Mouse (Mus musculus) monocyte, adult 5-6 weeks (primary cell): ENCODE measurements around the gene Zfand2b. TPM values are rescaled to one million over a fixed set of nuclear protein-coding genes. Genes with fewer than 3 reads are reported as not detected.

Experiments
- ATAC-seq: fragments of 153-309, 156-312 bp; replicated peaks from 2 replicates; pipeline ENCODE4 v1.8.0; 2017; ENCODE audit warnings: mild to moderate bottlenecking; ENCODE audit not compliant: low TSS enrichment, insufficient number of reproducible peaks, severe bottlenecking, poor library complexity, low FRiP score
- total RNA-seq: library from RNA; stranded (forward); fragments of 200-1000, 200-491, 200-594 nt; gene quantifications from 3 replicates; pipeline ENCODE4 v1.2.3, GENCODE M21; 2017

Zfand2b gene
- total RNA-seq, 1 experiment from 2014 or later = 48.3 TPM

- ATAC-seq = peak; percentile 90
These were observed 42.0 kb downstream of the Zfand2b start, which contains the start of the genes Glb1l and Stk16 for GRCm38 (mm10) chr1:75210136-75211087. Gene Glb1l, minus strand, starts transcription at chr1:75210813. Gene Stk16, plus strand, starts transcription at chr1:75210838.

- ATAC-seq = no peak
These were observed 42.8 kb downstream of the Zfand2b start for GRCm38 (mm10) chr1:75211141-75211708.

GRCm38 (mm10) chr1:75212542-75212941, 44.1 kb downstream of the Zfand2b start:
- ATAC-seq = no peak

- ATAC-seq = peak; percentile 40
These were observed 44.6 kb downstream of the Zfand2b start for GRCm38 (mm10) chr1:75213096-75213495.

- ATAC-seq = no peak
These were observed 46.0 kb downstream of the Zfand2b start for GRCm38 (mm10) chr1:75214442-75214841.

- ATAC-seq = no peak
These were observed 46.4 kb downstream of the Zfand2b start for GRCm38 (mm10) chr1:75214886-75215285.

GRCm38 (mm10) chr1:75215785-75216184, 47.3 kb downstream of the Zfand2b start:
- ATAC-seq = no peak

- no peak for ATAC-seq
These were observed 48.5 kb downstream of the Zfand2b start for GRCm38 (mm10) chr1:75216797-75217585.

- no peak for ATAC-seq
These were observed 49.4 kb downstream of the Zfand2b start for GRCm38 (mm10) chr1:75217893-75218226.

- peak; percentile 4; the same call in 1 of the 2 replicates for ATAC-seq
These were observed 50.0 kb downstream of the Zfand2b start for GRCm38 (mm10) chr1:75218227-75219001.

- ATAC-seq = peak; percentile 85
These were observed 50.6 kb downstream of the Zfand2b start for GRCm38 (mm10) chr1:75219078-75219477.

- peak; percentile 4; the same call in 1 of the 2 replicates for ATAC-seq
These were observed 51.1 kb downstream of the Zfand2b start, which contains the start of gene Tuba4a for GRCm38 (mm10) chr1:75219531-75219930. Gene Tuba4a, minus strand, starts transcription at chr1:75219865.

Other genes starting within 250 kb of the Zfand2b start
- not detected in 3 replicates for gene Cfap65, start 233.0 kb upstream of the Zfand2b start, total RNA-seq
- gene Ihh, start 217.0 kb upstream of the Zfand2b start, total RNA-seq = not detected in 3 replicates
- 4.9 to 13.4 TPM (median 7.4 TPM) in 3 replicates for gene Nhej1, start 43.4 kb upstream of the Zfand2b start, total RNA-seq
- gene Slc23a3, start 34.8 kb upstream of the Zfand2b start, total RNA-seq = not detected in 3 replicates
- gene Cnppd1, start 25.9 kb upstream of the Zfand2b start, total RNA-seq = 82.6 to 107 TPM (median 99.6 TPM) in 3 replicates
- gene Retreg2, start 25.9 kb upstream of the Zfand2b start, total RNA-seq = 24.7 to 70.3 TPM (median 47.7 TPM) in 3 replicates
- gene Abcb6, start 11.7 kb downstream of the Zfand2b start, total RNA-seq = 0.96 to 3.0 TPM (median 1.8 TPM) in 3 replicates
- 23.7 to 43.4 TPM (median 31.6 TPM) in 3 replicates for gene Ankzf1, start 23.5 kb downstream of the Zfand2b start, total RNA-seq
- gene Atg9a, start 23.6 kb downstream of the Zfand2b start, total RNA-seq = 14.6 to 21.0 TPM (median 20.4 TPM) in 3 replicates
- gene Glb1l, start 42.2 kb downstream of the Zfand2b start, total RNA-seq = 9.2 to 12.8 TPM (median 9.2 TPM) in 3 replicates
- 35.5 to 62.5 TPM (median 42.0 TPM) in 3 replicates for gene Stk16, start 42.2 kb downstream of the Zfand2b start, total RNA-seq
- gene Tuba4a, start 51.2 kb downstream of the Zfand2b start, total RNA-seq = 55.7 to 63.9 TPM (median 58.5 TPM) in 3 replicates
- gene A630095N17Rik, start 63.5 kb downstream of the Zfand2b start, total RNA-seq = not detected in 3 replicates
- gene Dnajb2, start 67.8 kb downstream of the Zfand2b start, total RNA-seq = 22.6 to 64.3 TPM (median 30.7 TPM) in 3 replicates
- gene Ptprn, start 95.9 kb downstream of the Zfand2b start, total RNA-seq = not detected in 3 replicates
- gene Resp18, start 109.8 kb downstream of the Zfand2b start, total RNA-seq = not detected in 3 replicates
- 24.0 to 37.3 TPM (median 32.1 TPM) in 3 replicates for gene Dnpep, start 149.3 kb downstream of the Zfand2b start, total RNA-seq
- gene Des, start 191.7 kb downstream of the Zfand2b start, total RNA-seq = not detected in 3 replicates
- gene Speg, start 206.7 kb downstream of the Zfand2b start, total RNA-seq = 0.49 TPM in 1 of 3 replicates, not detected in the others